Mouse (Mus musculus) liver, embryonic 13.5 days (tissue): ENCODE data around the gene Il25. TPM values are rescaled to one million over a fixed set of nuclear protein-coding genes. Genes with fewer than 3 reads are reported as not detected.

Experiments
- ATAC-seq: fragments of 200-750 bp; cut with Nextera tagmentation; 2 replicates; pipeline ENCODE4 v1.8.0; 2017; ENCODE audit warnings: low read depth, mild to moderate bottlenecking, moderate number of reproducible peaks, moderate library complexity
- DNase-seq: peaks from one replicate; pipeline ENCODE4 v3.0.0; 2022
- H3K27ac ChIP-seq: fragments of 300-500 bp; sonication (generic); 2 replicates; pipeline ENCODE4 v1.5.1; 2015; ENCODE audit warnings: moderate library complexity, mild to moderate bottlenecking, inconsistent platforms
- H3K27me3 ChIP-seq: fragments of 300-500 bp; sonication (generic); 2 replicates; pipeline ENCODE4 v1.6.1; 2015; ENCODE audit warnings: mild to moderate bottlenecking, inconsistent platforms
- H3K36me3 ChIP-seq: fragments of 300-500 bp; sonication (generic); 2 replicates; pipeline ENCODE4 v1.6.1; 2015; ENCODE audit warnings: mild to moderate bottlenecking, inconsistent platforms
- H3K4me1 ChIP-seq: fragments of 300-500 bp; sonication (generic); replicated peaks from 2 replicates; pipeline ENCODE4 v1.6.1; 2015; ENCODE audit warnings: inconsistent platforms
- H3K4me2 ChIP-seq: fragments of 300-500 bp; sonication (generic); 2 replicates; pipeline ENCODE4 v1.6.1; 2015; ENCODE audit warnings: inconsistent platforms, mild to moderate bottlenecking, moderate library complexity
- H3K4me3 ChIP-seq: fragments of 300-500 bp; sonication (generic); replicated peaks from 2 replicates; pipeline ENCODE4 v1.5.1; 2015; ENCODE audit warnings: mild to moderate bottlenecking, inconsistent platforms
- H3K9ac ChIP-seq: fragments of 300-500 bp; sonication (generic); 2 replicates; pipeline ENCODE4 v1.6.1; 2015; ENCODE audit warnings: mild to moderate bottlenecking, inconsistent platforms
- H3K9me3 ChIP-seq: fragments of 300-500 bp; sonication (generic); replicated peaks from 2 replicates; pipeline ENCODE4 v1.6.1; 2016; ENCODE audit warnings: inconsistent platforms
- WGBS: fragments of 180-500 bp; shearing (Covaris S2); methylation state at CpG from one replicate; pipeline ENCODE4 v1.1.7; 2015; ENCODE audit not compliant: insufficient replicate concordance; 5-methylcytosine and 5-hydroxymethylcytosine counted together
- polyA plus RNA-seq: library from polyadenylated mRNA; unstranded; fragments of >200 nt; fragmentation: Nextera tagmentation; extraction: Ambion mirVana; gene quantifications from 2 replicates; pipeline ENCODE4 v1.2.1, GENCODE M21; 2015

The Il25 gene
- polyA plus RNA-seq, 1 experiment from 2014 or later = not detected

DNA sequence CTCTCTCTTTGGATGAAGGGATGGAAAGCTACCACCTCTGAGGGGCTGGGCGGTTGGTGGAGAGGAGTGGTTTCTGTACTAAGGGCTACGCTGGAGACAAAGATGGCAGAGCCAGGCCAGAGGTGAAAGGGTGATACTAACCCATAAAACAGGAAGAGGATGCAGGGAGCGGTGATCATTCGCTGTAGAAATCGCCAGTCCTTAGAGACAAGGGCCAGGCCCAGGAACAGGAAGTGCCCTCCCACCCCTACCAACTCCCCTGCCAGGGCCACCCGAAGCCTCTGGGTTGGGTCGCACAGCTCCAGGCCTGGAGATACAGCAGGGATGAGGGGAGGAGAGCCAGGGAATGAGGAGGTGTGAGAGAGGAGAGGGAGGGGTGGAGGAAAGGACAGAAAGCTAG is 23.8 kb upstream of the Il25 start:
- ATAC-seq (no peak), DNase-seq (no peak)
- no peak overlapping the region for H3K9ac ChIP-seq
- peaks cover 44% of the 10 kb centered on the region for H3K27me3 ChIP-seq
- H3K4me2 ChIP-seq = no peak overlapping the region
- H3K4me3 ChIP-seq = no peak overlapping the region
- H3K27ac ChIP-seq = no peak overlapping the region
- 47% methylated on average over 7 of the region's 7 CpGs for WGBS
- H3K9me3 ChIP-seq = no peaks in the 10 kb centered on the region
- no peaks in the 10 kb centered on the region; the same call in 1 of the 2 replicates for H3K36me3 ChIP-seq
- peaks cover 8% of the 10 kb centered on the region for H3K4me1 ChIP-seq

DNA sequence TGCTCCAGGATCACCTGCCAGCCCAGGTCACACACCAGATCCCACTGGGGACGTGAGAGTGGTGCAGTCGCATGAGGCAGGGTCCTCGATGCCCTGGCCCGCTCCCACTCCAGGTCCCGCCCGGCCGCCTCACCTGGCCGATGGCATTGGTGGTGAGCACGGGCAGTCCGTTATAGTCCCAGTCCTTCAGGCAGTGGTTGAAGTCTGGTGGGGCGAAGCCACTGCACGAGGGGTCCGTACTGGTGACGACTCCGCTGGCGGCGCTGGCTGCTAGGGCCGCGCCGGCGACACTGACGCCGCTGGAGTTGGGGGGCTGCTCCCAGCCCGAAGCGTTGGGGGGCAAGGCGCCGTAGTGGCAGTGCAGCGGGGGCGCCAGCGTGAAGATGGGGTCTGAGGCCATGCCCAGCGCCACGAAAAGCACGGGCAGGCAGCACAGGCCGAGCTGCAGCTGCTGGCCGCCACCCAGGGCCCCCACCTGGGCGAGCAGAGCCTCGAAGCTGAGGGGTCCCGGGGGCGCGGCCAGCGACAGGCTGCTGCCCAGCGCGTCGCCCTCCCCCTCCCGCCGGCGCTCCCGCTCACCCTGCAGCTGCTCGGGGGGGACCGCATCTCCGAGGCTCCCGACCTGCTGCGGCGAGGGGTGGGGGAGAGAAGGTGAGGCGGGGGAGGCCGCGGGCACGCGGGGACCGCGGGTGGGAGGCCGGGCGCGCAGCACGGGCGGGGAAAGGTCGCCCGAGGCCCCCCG is 20.2 kb upstream of the Il25 start:
- no peaks in the 10 kb centered on the region for H3K36me3 ChIP-seq
- ATAC-seq (no peak), DNase-seq (no peak)
- H3K27me3 ChIP-seq = peaks cover 64% of the 10 kb centered on the region
- peak overlapping the region; percentile 62 for H3K9ac ChIP-seq
- peaks cover 8% of the 10 kb centered on the region for H3K4me1 ChIP-seq
- H3K4me2 ChIP-seq = peak overlapping the region; percentile 77
- H3K4me3 ChIP-seq = peak overlapping the region; percentile 62
- H3K27ac ChIP-seq = no peak overlapping the region
- H3K9me3 ChIP-seq = no peaks in the 10 kb centered on the region
- 4% methylated on average over 67 of the region's 69 CpGs for WGBS

DNA sequence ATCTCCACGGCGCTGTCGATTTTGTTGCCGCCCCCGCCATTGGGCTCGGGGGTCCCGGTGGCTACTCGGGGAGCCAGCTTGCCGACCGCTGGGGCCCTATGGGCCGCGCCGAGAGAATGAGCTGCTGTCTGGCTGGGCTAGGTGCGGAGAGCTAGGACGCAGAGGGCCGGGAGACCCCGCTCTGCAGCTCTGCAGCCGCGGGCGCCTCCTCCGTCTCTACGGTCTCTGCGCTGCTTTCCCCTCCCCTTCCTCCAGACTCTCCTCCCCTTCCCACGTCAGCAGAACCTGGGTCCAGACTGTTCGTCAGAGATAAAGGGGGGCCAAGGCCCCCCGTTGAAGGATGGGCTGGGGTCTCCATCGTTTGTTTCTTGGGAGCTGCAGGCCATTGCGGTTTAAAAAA is 19.6 kb upstream of the Il25 start, which contains the start of gene Slc22a17:
Slc22a17 (minus strand) TSS at position 247 of the 400 bp plus-strand sequence.
- H3K4me1 ChIP-seq = peaks cover 8% of the 10 kb centered on the region
- H3K4me3 ChIP-seq = peak within 1 kb of the TSS; percentile 62
- H3K9ac ChIP-seq = peak within 1 kb of the TSS; percentile 62
- H3K4me2 ChIP-seq = peak within 1 kb of the TSS; percentile 77
- DNase-seq (no peak), ATAC-seq (no peak)
- peaks cover 64% of the 10 kb centered on the region for H3K27me3 ChIP-seq
- H3K27ac ChIP-seq = no peak within 1 kb of the TSS
- H3K36me3 ChIP-seq = no peaks in the 10 kb centered on the region
- WGBS = 0% methylated on average over 27 of the region's 28 CpGs
- no peaks in the 10 kb centered on the region for H3K9me3 ChIP-seq

DNA sequence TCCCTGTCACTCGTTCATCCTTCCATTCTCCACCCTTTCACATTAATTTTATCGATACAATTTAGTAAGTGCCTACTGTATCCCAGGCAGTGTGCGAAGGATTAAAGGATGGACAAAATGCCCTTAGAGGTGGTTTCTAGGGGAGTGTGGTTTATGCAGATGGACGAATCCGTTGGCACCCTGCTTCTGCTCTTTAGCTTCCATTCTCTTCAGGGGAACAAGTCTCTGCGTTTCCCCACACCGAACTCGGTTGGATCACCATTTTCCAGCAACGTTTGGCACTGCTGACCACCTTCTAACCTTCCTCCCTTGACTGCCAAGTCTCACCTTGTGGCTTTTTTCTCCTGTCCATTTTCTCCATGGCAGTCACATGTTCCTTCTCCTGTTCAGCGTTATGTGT is 19.2 kb upstream of the Il25 start:
- WGBS = 22% methylated on average over 10 of the region's 10 CpGs
- peaks cover 64% of the 10 kb centered on the region for H3K27me3 ChIP-seq

DNA sequence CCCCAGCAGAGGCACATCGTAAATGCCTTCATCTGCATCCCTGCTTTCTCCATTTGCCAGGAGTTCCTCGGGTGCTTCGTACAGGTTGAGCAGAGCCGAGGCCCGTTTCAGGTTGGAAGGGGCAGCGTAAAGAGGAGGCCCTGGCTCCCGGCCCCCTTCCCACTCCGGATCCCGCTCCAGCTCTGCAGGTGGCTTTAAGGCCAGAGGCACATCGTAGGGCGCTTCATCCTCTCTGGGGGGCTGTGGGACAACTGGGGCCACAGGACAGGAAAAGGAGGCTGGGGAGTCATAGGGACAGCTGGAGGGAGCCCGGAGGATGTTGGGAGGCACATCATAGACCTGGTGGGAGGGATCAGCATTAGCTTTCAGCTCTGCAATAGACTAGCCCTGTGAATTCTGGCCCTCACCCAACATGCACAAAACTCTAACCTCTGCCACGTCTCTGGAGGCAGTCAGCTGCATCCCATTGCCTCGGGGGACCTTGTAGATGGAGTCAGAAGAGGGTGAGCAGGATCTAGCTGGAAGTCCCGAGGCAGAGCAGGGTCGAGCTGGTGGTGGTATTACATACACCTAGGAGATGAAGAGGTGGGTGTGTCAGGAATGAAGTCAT is 12.3 kb upstream of the Il25 start:
- WGBS = 73% methylated on average over 16 of the region's 16 CpGs
- no peak for ATAC-seq

More for the DNA sequence above, 19.2 kb upstream of the Il25 start:
- ATAC-seq = no peak
- Histone ChIP-seq H3K4me1 (peaks cover 8% of the 10 kb centered on the region), H3K9me3 (no peaks in the 10 kb centered on the region), H3K9ac (no peak overlapping the region), H3K4me2 (peak overlapping the region; percentile 77), H3K36me3 (no peaks in the 10 kb centered on the region), H3K4me3 (peak overlapping the region; percentile 62), H3K27ac (no peak overlapping the region)
- no peak for DNase-seq

DNA sequence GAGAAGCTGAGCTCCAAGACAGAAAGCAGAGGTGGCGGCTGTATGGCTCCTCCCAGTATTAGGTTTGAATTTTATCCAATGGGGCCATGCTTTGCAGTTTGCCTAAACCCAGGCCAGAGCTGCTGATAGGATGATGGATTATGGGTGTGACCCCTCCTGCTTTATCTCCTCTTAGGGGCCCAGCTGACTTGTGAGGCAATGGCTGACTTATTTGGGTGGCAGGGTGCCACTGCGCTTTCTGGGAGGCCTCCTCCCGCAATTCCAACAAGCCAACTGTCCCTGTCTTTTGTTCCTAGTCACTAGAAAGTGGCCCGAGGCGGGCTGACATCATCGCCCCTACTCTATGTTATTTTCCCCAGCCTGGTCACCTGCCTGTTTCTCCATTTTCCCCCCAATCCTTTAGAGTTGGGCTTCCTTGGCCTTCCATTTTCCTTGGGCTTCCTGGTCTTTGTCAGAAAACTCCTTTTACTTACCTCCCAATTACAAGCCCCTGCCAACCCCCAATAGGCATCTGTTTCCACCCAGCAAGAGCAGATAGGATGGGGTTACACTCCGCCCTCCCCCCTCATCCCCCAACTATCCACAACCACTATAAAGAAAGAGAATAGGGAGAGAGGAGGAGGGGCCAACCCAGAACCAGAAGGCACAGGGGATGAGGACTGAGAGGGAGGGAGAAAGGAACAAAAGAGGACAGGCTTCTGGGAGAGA is 7.7 kb upstream of the Il25 start:
- Histone ChIP-seq H3K4me1 (peaks cover 24% of the 10 kb centered on the region), H3K27ac (no peak overlapping the region), H3K36me3 (no peaks in the 10 kb centered on the region), H3K4me2 (peak overlapping the region; percentile 61), H3K9ac (no peak overlapping the region), H3K27me3 (peaks cover 77% of the 10 kb centered on the region), H3K4me3 (peak overlapping the region; percentile 47), H3K9me3 (no peaks in the 10 kb centered on the region; the same call in 1 of the 2 replicates)
- 46% methylated on average over 7 of the region's 7 CpGs for WGBS
- ATAC-seq = peak; percentile 84
- DNase-seq = peak; percentile 40

More for the DNA sequence above, 12.3 kb upstream of the Il25 start:
- Histone ChIP-seq H3K4me3 (no peak overlapping the region), H3K4me2 (no peak overlapping the region), H3K27ac (no peak overlapping the region), H3K9ac (no peak overlapping the region), H3K4me1 (peaks cover 12% of the 10 kb centered on the region), H3K36me3 (no peaks in the 10 kb centered on the region), H3K27me3 (peaks cover 38% of the 10 kb centered on the region), H3K9me3 (no peaks in the 10 kb centered on the region; the same call in 1 of the 2 replicates)
- no peak for DNase-seq

DNA sequence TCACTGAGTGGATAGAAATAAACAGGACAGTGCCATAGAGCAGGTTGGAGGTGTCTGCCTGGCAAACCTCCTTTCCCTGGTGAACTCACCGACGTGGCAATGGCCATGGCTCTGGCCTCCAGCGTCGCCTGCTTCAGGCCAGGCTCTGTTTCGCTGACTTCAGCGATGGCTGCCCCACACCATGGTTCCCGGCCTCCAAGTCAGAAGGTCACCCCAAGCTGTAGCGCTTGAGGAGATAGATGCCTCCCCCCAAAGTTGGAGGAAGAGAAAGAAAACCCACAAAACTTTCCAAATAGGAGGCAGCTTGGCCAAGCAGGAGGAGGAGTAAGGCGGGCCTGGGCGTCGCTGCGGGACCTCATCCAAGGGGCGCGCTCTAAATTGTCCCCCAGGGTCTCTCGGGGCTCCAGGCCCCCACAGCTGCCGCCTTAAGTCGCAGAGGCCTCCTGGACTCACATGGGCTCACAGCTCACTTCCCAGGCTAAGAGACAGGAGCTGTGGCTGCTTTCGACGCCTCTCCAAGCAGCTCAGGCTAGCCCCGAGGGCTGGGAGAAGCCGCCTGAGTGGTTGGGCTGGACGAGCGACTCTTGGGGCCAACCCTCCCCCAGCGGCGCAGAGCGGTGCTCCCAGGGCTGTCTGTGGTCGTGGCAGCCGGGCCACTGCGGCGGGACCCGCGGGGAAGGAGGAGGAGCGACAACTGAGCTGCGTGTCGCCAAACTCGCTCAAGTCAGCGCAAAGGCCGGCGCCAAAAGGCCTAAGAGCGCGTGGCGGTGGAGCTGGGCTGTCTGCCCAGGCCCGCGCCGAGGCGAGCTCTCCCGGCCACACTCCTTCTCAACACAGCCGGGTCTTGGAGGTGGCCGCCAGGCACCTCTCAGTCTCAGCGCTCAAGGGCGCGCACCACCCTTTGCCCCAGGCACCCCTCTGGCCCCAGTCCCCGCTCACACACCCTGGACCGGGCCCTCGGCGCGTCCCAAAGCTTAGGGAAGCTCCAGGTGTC is 6.8 kb upstream of the Il25 start, which contains the start of gene Efs:
Efs (minus strand) TSS at position 778 of the 994 bp plus-strand sequence.
- peak; percentile 24; the same call in 1 of the 2 replicates for ATAC-seq
- Histone ChIP-seq H3K4me2 (peak within 1 kb of the TSS; percentile 61), H3K9ac (peak within 1 kb of the TSS; percentile 50), H3K27me3 (peaks cover 83% of the 10 kb centered on the region), H3K27ac (no peak within 1 kb of the TSS; the same call in 1 of the 2 replicates), H3K9me3 (no peaks in the 10 kb centered on the region; the same call in 1 of the 2 replicates), H3K36me3 (no peaks in the 10 kb centered on the region), H3K4me1 (peaks cover 24% of the 10 kb centered on the region), H3K4me3 (peak within 1 kb of the TSS; percentile 47)
- no peak for DNase-seq
- WGBS = 9% methylated on average over 49 of the region's 57 CpGs

DNA sequence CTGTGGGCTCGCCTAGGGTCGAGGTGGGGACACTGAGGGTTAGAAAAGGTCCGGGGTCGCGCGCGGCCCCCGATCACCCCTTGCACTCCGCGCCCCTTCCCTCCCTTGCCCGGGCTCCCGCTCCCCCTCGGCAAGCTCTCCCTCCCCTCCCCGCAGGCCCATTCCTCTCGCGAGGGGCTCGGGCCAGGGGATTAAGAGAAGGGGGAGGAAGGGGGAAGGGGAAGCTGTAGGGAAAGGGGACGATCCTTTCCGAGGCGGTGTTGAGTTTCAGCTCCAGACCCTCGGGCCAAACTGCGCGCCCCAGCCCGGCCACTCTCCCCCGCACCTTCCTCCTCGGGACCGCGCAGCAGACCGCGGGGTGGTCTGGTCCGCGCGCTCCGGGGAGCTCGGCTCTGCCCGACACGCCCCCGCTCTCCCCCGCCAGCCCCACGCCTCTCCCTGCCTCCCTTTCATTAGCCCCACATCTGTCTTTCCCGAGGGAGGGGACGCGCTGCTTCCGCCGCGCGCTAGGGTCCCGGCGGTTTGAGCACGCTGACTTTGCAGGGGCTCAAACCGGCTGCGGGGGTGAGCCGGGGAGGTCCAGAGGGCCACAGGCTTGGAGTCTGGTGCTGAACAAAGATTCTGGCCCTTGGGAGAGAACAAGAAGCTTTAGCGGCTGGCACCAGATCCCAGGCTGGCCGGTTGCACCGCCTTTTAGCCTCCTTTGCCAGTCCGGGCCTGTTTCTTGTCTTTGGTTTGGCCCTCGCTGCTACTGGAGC is 5.9 kb upstream of the Il25 start:
- H3K9me3 ChIP-seq = no peaks in the 10 kb centered on the region
- peaks cover 24% of the 10 kb centered on the region for H3K4me1 ChIP-seq
- DNase-seq (no peak), ATAC-seq (no peak)
- H3K27ac ChIP-seq = no peak overlapping the region
- peak overlapping the region; percentile 50; the same call in 1 of the 2 replicates for H3K9ac ChIP-seq
- peaks cover 87% of the 10 kb centered on the region for H3K27me3 ChIP-seq
- H3K36me3 ChIP-seq = no peaks in the 10 kb centered on the region
- H3K4me3 ChIP-seq = peak overlapping the region; percentile 47
- 2% methylated on average over 57 of the region's 58 CpGs for WGBS
- H3K4me2 ChIP-seq = peak overlapping the region; percentile 61

DNA sequence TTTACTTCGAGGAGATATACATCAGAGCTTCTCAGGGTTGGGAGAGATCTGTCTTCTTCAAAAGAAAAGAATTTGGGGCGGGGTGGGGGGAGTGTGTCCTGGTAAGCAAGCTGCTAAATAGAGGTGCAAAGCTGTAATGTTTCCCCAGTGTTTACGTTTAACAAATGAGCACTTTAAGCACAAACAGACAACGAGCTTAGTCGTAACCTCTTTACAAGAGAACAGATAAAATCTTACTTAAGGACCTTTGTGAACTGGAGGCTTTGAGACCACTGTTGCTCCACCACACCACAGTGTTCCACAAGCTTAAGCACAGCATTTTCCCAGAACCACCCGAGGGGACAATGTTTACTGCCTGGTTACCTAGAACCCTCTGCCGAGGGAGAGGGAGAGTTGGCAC is 5.2 kb upstream of the Il25 start:
- no peaks in the 10 kb centered on the region for H3K36me3 ChIP-seq
- no peak overlapping the region for H3K4me2 ChIP-seq
- 21% methylated on average over 7 of the region's 7 CpGs for WGBS
- H3K9ac ChIP-seq = no peak overlapping the region
- H3K27ac ChIP-seq = no peak overlapping the region
- peaks cover 86% of the 10 kb centered on the region for H3K27me3 ChIP-seq
- no peak for ATAC-seq
- DNase-seq = no peak
- H3K4me3 ChIP-seq = no peak overlapping the region
- H3K4me1 ChIP-seq = peaks cover 24% of the 10 kb centered on the region
- H3K9me3 ChIP-seq = no peaks in the 10 kb centered on the region

DNA sequence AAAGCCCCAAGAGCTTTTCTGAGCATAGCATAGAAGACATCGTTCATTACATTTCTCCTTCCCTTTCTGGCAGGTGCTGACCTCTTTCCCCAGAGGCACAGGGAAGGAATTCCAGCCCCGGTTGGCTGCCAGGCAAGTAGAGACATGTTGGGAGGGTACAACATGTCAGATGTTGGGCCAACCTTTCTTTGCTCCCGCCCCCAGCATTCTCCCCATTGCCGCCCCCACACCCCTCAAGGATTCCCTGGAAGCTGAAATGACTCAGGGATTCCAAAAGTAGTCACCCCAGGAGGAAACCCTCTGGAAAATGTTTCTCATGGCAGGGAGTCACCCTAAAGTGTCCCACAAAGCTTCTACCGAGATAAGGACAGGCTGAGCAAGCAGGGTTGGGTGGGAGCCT is 2.7 kb upstream of the Il25 start:
- H3K27me3 ChIP-seq = peaks cover 67% of the 10 kb centered on the region
- WGBS = 54% methylated on average over 5 of the region's 5 CpGs
- no peaks in the 10 kb centered on the region for H3K36me3 ChIP-seq
- H3K4me3 ChIP-seq = no peak overlapping the region
- H3K9me3 ChIP-seq = no peaks in the 10 kb centered on the region
- DNase-seq (no peak), ATAC-seq (no peak)
- no peak overlapping the region for H3K4me2 ChIP-seq
- H3K4me1 ChIP-seq = peaks cover 16% of the 10 kb centered on the region
- no peak overlapping the region for H3K27ac ChIP-seq
- no peak overlapping the region for H3K9ac ChIP-seq
